Mouse (Mus musculus) retina, postnatal 7 days (tissue): Measurements from ENCODE around the gene Gm14401.
"Not testable (repeated sequence)": the region's sequence is repeated elsewhere in the genome, so short reads cannot be mapped to it uniquely, and the experiment has no call there.

Experiments
- DNase-seq: peaks from one replicate; pipeline ENCODE4 v3.0.0-alpha.2; 2012; ENCODE audit warnings: low read depth, low spot score

Gm14401 gene

DNA sequence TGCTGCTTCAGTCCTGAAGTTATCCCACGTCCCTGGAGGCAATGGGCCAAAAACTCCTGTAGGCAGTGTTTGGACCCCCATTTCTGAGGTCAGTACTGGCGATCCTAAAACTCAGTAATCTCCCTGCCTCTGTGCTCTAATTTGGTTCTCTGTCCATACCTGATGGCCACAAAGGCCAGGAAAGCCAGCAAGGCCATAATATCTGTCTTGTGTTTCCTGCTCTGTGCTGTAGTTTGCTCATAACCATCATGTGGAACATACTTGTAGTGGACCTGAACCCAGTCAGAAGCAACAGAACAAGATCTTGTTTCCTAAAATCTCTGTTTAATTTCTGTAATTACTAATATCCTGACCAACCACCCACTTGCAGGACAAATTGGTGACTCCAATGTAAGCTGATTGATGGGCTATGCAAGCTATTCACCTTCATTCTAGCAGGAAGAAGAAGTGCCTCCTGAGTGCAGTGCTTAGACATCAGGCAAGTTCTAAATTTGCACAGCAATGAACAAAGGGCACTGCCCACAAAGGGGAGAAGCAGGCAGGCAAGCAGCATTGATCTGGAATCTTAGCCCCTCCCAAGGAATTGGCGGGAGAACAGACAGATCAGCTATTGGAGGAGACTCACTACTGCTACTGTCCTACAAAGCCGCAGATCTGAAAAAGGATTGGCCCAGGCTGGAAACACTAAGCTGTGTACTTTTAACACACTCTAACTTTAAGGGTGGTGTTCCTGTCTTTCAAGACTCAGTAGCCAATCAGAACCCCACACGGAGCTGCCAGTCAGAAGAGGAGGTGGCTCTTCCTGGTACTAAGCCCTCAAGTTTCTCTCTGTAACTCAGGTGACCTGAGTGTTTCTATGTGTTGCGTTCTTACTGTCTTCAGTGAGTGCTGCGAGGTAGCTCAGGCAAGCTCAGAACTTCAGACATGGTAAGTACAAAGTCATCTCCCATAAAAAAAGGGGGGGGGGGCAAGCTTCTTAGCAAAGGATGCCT is at the start of gene Gm14401:
Gene Gm14401, plus strand, starts transcription at position 889 of the 992 bp plus-strand sequence.
- not testable (repeated sequence) for DNase-seq

DNA sequence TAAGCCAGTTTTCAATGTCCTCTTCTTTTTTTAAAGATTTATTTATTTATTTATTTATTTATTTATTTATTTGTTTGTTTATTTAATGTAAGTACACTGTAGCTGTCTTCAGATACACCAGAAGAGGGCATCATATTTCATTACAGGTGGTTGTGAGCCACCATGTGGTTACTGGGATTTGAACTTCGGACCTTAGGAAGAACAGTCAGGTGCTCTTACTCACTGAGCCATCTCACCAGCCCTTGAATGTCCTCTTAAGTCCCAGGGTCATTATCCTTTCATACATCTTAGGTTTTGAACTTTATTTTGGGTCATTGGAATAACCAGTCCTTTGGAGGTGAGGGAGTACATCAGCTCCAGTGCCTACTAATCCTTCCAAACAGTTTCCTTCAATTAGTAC is 1.3 kb upstream of the Gm14401 start:
- DNase-seq: not testable (repeated sequence)

DNA sequence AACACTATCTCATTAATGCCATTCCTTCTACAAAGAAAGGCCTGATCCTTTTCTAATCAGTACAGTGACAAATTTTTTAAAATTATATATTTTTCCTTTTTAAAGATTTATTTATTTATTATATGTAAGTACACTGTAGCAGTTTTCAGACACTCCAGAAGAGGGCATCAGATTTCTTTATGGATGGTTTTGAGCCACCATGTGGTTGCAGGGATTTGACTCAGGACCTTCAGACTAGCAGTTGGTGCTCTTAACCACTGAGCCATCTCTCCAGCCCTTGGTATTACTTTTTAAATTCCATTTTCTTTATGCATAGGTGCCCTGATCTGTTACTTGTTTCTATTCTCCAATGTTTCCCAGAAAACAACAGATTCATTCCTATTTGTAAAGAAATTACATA is 895 bp downstream of the Gm14401 start:
- not testable (repeated sequence) for DNase-seq

DNA sequence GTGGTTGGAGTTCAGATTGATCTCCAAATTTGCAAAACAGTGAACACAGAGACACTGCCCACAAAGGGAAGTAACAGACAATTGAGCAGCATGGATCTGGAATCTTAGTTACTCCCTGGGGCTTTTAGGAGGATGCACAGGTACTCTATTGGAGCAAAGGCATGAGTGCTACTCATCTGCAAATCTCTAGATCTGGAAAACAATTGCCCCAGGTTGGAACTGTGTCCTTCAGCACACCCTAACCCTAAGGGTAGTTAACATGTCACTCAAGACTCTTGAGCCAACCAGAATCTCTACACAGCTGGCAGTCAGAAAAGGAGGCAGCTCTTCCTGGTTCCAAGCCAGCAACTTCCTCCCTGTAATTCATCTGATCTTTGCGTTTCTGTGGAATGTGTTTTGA is 5.7 kb downstream of the Gm14401 start:
- DNase-seq: not testable (repeated sequence)

DNA sequence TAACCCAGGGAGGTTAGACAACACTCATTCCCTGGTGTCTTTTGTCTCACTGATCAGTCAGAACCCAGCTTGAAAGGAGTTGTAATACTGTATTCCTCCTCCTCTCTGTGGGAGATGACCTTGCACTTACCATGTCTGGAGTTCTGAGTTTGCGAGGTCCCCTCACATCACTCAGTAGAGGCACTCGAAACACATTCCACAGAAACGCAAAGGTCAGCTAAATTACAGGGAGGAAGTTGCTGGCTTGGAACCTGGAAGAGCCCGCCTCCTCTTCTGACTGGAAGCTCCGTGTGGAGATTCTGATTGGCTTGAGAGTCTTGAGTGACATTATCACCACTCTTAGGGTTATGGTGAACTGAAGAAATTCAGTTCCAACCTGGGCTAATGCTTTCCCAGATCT is 35.0 kb downstream of the Gm14401 start:
- not testable (repeated sequence) for DNase-seq

DNA sequence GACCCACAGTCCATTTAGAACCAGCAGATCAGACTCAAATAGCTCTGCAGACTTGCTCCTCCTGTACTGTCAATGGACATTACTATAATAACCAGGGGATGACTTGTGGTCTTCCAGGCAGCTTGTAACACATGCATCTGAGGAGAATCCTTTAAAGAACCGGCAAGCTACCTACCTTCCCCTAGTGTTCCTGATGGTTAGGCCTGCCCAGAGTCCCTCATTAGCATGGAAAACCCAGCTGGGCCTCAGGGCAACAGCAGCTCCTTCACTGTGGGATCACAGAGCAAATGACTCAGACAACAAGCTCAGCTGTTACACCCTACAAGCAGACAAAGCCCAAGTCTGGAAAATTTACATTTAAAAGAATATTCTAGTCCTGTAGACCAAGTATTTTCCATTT is 55.0 kb downstream of the Gm14401 start:
- not testable (repeated sequence) for DNase-seq
